Mouse (Mus musculus) kidney, embryonic 16.5 days (tissue): ENCODE measurements around the gene Nedd9. TPM values are rescaled to one million over a fixed set of nuclear protein-coding genes. Genes with fewer than 3 reads are reported as not detected.
"Not testable (repeated sequence)": the region's sequence is repeated elsewhere in the genome, so short reads cannot be mapped to it uniquely, and the experiment has no call there.

Experiments
- ATAC-seq: fragments of 200-750 bp; cut with Nextera tagmentation; 2 replicates; pipeline ENCODE4 v1.8.0; 2017; ENCODE audit warnings: moderate TSS enrichment; ENCODE audit not compliant: low FRiP score, low TSS enrichment
- H3K27ac ChIP-seq: fragments of 300-500 bp; sonication (generic); 2 replicates; pipeline ENCODE4 v1.5.1; 2014; ENCODE audit warnings: low read length
- H3K27me3 ChIP-seq: fragments of 300-500 bp; sonication (generic); 2 replicates; pipeline ENCODE4 v1.6.1; 2014; ENCODE audit warnings: low read length, control low read depth, mixed read lengths; ENCODE audit not compliant: insufficient read depth
- H3K36me3 ChIP-seq: fragments of 300-500 bp; sonication (generic); 2 replicates; pipeline ENCODE4 v1.6.1; 2014; ENCODE audit warnings: low read length, control low read depth, mixed read lengths; ENCODE audit not compliant: insufficient read depth
- H3K4me1 ChIP-seq: fragments of 300-500 bp; sonication (generic); 2 replicates; pipeline ENCODE4 v1.6.1; 2014; ENCODE audit warnings: low read length, control low read depth, mixed read lengths; ENCODE audit not compliant: insufficient read depth
- H3K4me2 ChIP-seq: fragments of 300-500 bp; sonication (generic); replicated peaks from 2 replicates; pipeline ENCODE4 v1.6.1; 2014; ENCODE audit warnings: low read depth, low read length
- H3K4me3 ChIP-seq: fragments of 300-500 bp; sonication (generic); 2 replicates; pipeline ENCODE4 v1.5.1; 2014; ENCODE audit warnings: mild to moderate bottlenecking, low read length
- H3K9ac ChIP-seq: fragments of 300-500 bp; sonication (generic); replicated peaks from 2 replicates; pipeline ENCODE4 v1.6.1; 2014; ENCODE audit warnings: low read length
- H3K9me3 ChIP-seq: fragments of 300-500 bp; sonication (generic); 2 replicates; pipeline ENCODE4 v1.6.1; 2016; ENCODE audit warnings: low read length, control low read depth
- WGBS: fragments of 180-500 bp; shearing (Covaris S2); extraction: QIAGEN DNeasy Blood & Tissue Kit; methylation state at CpG from one replicate; pipeline ENCODE4 v1.1.7; 2014; 5-methylcytosine and 5-hydroxymethylcytosine counted together
- polyA plus RNA-seq: library from polyadenylated mRNA; unstranded; fragments of >200 nt; fragmentation: Nextera tagmentation; extraction: Ambion mirVana; gene quantifications from 2 replicates; pipeline ENCODE4 v1.2.1, GENCODE M21; 2015

Nedd9 gene
- polyA plus RNA-seq, 1 experiment from 2014 or later: 27.9 TPM

DNA sequence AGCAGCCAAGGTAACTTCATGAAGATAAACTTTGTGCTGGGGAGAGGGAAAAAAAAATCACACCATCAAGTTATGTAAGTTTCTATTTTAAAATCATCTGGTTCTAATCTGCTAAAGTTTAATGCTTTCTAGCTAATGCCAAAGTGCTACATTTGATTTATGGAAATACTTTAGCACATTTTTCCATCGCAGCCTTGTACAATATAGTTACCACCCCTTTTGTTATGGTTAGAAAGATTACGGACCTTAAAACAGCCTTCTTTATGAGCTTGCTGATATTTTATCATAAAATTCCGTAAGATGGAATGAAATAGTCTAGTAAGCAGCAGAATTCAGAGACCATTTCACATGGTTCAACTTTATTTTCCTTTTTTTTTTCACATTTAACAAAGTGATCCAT is 115.6 kb downstream of the Nedd9 start:
- Histone ChIP-seq H3K4me1 (no peaks in the 10 kb centered on the region; the same call in 1 of the 2 replicates), H3K9ac (no peak overlapping the region), H3K27ac (no peak overlapping the region), H3K4me3 (no peak overlapping the region), H3K27me3 (no peaks in the 10 kb centered on the region), H3K36me3 (no peaks in the 10 kb centered on the region), H3K9me3 (no peaks in the 10 kb centered on the region), H3K4me2 (no peak overlapping the region)
- no peak for ATAC-seq
- 57% methylated on average over 3 of the region's 3 CpGs for WGBS

DNA sequence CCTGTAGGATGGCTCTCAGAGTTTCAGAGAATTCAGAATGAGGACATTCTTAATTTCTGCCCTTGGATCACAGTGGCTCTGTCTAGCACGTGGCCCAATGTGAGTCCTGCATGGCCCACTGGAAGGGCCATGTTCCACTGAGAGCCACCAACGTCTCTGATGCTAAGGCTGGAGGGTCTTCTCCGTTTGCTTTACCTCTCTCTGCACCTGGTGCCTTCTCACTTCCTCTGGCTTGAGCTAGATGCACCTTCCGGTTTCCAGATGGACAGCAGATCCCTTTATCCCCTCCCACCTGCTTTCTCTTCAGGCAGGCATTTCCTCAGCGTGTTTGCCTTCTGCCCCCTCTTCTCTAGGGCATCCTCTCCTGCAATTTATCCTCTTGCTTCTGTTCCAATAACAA is 118.5 kb downstream of the Nedd9 start:
- Histone ChIP-seq H3K36me3 (no peaks in the 10 kb centered on the region), H3K27me3 (no peaks in the 10 kb centered on the region), H3K4me3 (no peak overlapping the region), H3K4me2 (no peak overlapping the region), H3K9ac (no peak overlapping the region), H3K9me3 (no peaks in the 10 kb centered on the region), H3K27ac (no peak overlapping the region), H3K4me1 (no peaks in the 10 kb centered on the region; the same call in 1 of the 2 replicates)
- 73% methylated on average over 5 of the region's 5 CpGs for WGBS
- ATAC-seq: no peak

DNA sequence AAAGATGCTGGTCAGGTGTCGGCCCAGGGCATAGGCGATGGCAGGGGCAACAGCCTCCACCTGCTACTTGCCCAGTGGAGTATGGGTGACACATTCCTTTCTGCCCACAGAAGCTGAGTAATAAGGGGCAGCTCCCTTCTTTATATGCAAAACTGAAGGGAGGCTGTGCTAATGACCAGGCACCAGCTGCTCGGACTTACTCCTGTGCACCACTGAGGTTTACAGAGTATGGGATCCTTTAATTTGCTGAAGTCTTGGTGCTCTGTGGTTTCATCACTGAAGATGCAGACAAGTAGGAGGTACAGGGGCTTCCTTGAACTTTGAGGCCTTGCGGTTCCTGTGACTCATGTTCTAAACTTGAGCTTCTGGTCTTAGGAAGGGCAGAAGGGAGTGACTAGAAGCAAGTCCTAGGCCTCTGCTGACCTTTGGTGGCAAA is 120.0 kb downstream of the Nedd9 start:
- 83% methylated on average over 4 of the region's 4 CpGs for WGBS
- Histone ChIP-seq H3K9me3 (no peaks in the 10 kb centered on the region), H3K4me3 (no peak overlapping the region), H3K36me3 (no peaks in the 10 kb centered on the region), H3K27ac (no peak overlapping the region), H3K4me1 (no peaks in the 10 kb centered on the region; the same call in 1 of the 2 replicates), H3K9ac (no peak overlapping the region), H3K27me3 (no peaks in the 10 kb centered on the region), H3K4me2 (no peak overlapping the region)
- ATAC-seq: no peak

DNA sequence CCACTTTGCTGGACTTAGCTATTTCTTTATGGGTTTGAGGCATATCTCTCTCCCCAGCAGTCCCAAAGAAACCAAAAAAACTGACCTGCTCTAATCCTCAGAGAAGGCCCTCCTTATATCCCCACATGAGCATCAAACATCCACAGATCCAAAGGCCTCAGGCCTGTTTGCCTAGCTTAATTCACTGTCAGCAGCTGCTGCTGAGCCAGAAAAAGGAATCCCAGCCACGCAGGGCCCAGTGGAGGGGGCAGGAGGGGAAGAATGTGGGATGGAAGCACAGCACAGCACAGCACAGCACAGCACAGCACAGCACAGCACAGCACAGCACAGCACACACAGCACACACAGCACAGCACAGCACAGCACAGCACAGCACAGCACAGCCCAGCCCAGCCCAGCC is 120.6 kb downstream of the Nedd9 start:
- H3K9ac ChIP-seq, ATAC-seq, H3K9me3 ChIP-seq, H3K36me3 ChIP-seq, H3K27me3 ChIP-seq, H3K4me1 ChIP-seq, H3K4me2 ChIP-seq, H3K4me3 ChIP-seq, H3K27ac ChIP-seq: not testable (repeated sequence)
- 64% methylated on average over 1 of the region's 1 CpGs for WGBS

DNA sequence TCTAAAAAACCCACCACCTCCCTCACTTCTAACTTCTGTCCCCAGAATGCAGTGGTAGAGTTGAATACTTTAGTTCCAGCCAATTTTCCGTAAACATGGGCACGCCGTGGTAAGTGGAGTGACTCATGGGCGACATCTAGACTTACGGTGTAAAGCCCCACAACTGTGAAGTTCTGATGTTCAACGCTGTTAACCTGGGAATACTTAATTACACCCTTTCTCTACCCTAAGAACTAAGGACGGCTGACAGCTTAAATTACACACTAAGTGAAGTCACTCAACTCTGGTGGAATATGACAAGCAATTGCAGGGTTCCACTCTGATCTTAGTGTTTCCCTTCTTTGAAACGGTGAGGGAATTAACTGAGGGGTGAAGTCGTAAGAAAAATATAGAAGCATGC is 122.9 kb downstream of the Nedd9 start:
- no peak for ATAC-seq
- Histone ChIP-seq H3K4me3 (no peak overlapping the region), H3K4me2 (no peak overlapping the region), H3K36me3 (no peaks in the 10 kb centered on the region), H3K27me3 (no peaks in the 10 kb centered on the region), H3K4me1 (peaks cover 13% of the 10 kb centered on the region), H3K27ac (no peak overlapping the region), H3K9me3 (no peaks in the 10 kb centered on the region), H3K9ac (no peak overlapping the region)
- 47% methylated on average over 9 of the region's 9 CpGs for WGBS

DNA sequence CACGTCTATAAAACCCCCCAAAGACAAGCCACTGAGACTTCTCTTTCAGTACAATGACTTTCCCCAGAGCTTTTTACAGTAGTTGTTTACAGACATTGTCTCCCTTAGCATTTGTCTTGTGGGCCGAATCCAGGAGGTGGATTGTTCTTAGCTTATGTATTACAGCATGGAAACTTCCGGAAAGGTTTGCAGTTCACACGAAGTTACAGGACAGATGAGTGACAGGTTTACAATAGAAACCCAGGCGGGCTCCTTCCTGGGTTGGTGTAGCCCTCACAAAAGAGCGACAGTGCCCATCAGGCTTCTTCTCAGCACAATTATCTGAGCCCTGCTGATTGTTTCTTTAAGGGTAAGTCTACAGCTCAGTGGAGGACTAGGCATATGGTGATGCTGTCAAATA is 124.3 kb downstream of the Nedd9 start:
- Histone ChIP-seq H3K4me3 (no peak overlapping the region), H3K9me3 (no peaks in the 10 kb centered on the region), H3K27me3 (no peaks in the 10 kb centered on the region), H3K27ac (no peak overlapping the region), H3K9ac (no peak overlapping the region), H3K4me1 (peaks cover 15% of the 10 kb centered on the region), H3K36me3 (no peaks in the 10 kb centered on the region), H3K4me2 (no peak overlapping the region)
- 58% methylated on average over 6 of the region's 6 CpGs for WGBS
- ATAC-seq: no peak

DNA sequence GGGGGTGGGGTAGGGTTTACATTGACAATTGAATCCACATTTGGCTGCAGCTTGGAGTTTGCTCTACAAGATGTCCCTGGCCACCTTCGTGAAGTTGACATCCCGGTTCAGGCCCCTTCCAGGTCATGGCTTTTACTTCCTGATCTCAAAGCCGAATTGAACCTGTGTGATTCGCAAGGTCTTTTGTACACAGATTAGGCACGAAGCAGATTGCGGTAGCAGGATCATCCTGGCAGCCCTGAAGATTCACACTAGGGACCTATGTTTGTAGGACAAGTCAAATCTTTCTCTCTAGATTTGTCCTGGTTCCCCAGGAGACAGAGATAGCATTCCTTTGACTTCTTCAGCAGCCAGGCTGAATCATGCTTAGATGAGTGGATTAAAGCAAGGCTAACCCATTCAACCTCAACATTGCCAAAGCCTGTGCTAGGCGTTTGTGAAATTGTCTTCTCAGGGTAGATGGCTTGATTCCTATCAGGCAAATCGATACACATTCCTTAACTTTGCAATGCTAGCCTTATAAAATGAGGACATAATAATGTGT is 126.8 kb downstream of the Nedd9 start:
- Histone ChIP-seq H3K27ac (no peak overlapping the region), H3K9me3 (no peaks in the 10 kb centered on the region), H3K9ac (no peak overlapping the region; the same call in 1 of the 2 replicates), H3K4me3 (no peak overlapping the region), H3K36me3 (no peaks in the 10 kb centered on the region), H3K4me2 (no peak overlapping the region), H3K27me3 (no peaks in the 10 kb centered on the region), H3K4me1 (peaks cover 32% of the 10 kb centered on the region)
- no peak for ATAC-seq
- WGBS: 46% methylated on average over 8 of the region's 8 CpGs

DNA sequence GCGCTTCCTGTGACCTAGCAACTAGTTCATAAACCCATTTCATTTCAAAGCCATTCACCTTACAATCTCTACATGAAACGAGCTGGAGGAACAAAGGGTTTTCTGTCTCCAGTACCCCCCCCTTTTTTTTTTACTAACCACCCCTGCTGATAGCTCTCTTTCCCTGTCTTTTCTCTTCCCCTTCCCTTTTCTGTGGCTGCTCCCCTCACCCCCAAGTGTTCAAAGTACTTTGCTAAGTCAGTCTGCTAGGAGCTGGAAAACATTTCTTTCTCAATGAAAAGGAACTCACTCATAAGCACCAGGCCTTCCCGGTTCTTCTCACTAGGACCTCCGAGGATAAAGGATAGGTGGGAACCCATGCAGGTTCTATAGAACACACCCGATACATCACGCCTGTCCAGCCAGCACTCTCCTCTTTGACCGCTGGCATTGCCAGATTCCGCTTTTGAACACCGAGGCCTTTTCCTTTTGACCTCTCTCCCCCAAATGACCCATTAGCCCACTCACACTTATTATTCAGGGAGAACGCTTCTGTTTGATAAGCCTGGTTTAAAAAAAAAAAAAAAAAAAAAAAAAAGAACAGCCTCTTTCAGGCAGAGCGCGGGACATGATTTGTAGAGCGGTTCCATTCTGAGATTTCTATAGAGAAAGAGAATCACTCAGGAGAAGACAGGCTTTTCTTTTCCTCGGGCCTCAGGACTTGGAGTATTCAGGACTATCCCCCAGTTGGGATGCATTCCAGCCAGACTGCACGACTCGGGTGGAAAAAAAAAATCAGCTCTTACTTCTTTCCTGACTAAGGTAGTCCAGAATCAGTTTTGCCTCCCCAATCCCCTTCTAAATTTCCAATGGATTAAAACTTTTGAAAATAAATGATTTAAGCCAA is 127.6 kb downstream of the Nedd9 start:
- H3K36me3 ChIP-seq: no peaks in the 10 kb centered on the region
- H3K27ac ChIP-seq: peak overlapping the region; percentile 78
- WGBS: 5% methylated on average over 16 of the region's 16 CpGs
- H3K9me3 ChIP-seq: no peaks in the 10 kb centered on the region
- H3K4me3 ChIP-seq: peak overlapping the region; percentile 70
- peak overlapping the region; percentile 66 for H3K9ac ChIP-seq
- no peak; the same call in 1 of the 2 replicates for ATAC-seq
- peaks cover 38% of the 10 kb centered on the region for H3K4me1 ChIP-seq
- H3K4me2 ChIP-seq: peak overlapping the region; percentile 67
- no peaks in the 10 kb centered on the region for H3K27me3 ChIP-seq

DNA sequence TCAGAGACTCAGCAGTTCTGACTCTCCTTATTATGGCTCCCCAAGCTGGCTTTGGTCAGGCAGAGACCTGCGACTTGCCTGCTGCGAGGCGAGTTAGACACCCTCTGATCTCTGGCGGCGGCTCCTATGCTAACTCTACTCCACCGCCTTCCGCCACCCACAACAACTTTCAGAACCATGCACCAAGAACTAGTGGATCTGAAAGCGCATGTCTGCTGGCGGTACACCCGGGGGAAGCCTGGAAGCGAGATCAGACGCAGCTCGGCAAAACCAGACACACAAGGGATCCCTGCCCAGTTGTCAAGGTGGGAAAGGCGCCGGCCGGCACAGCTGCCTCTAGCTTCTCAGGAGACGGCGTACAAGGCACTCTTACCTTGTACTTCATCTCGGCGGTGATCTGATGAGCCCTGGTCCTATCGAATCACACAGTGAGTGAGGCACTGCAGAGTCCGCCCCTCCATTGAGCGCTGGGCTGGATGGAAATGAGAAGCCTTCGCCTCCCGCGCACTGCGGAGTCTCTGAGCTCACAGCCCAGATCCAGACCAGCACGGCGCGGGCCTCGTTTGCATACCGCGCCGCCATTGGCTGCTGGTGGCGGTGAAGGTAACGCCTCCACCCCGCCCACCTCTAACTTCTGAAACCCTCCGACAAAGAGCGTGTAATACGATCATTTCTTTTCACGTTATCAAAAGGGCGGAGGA is 128.5 kb downstream of the Nedd9 start:
- ATAC-seq: peak; percentile 99
- Histone ChIP-seq H3K9ac (peak overlapping the region; percentile 76), H3K4me2 (peak overlapping the region; percentile 67), H3K27ac (peak overlapping the region; percentile 97), H3K4me3 (peak overlapping the region; percentile 70), H3K36me3 (no peaks in the 10 kb centered on the region), H3K27me3 (no peaks in the 10 kb centered on the region), H3K9me3 (no peaks in the 10 kb centered on the region), H3K4me1 (peaks cover 47% of the 10 kb centered on the region)
- under 1% methylated on average over 42 of the region's 42 CpGs for WGBS
